Mouse (Mus musculus) liver, embryonic 14.5 days (tissue): Measurements from ENCODE around the gene Tef.

Experiments used
- CTCF ChIP-seq: IDR thresholded peaks from 2 replicates; pipeline ENCODE4 v1.5.1; 2016; ENCODE audit warnings: antibody characterized with exemption, low read depth, control low read depth
- EP300 ChIP-seq: IDR thresholded peaks from 2 replicates; pipeline ENCODE4 v1.6.1; 2016; ENCODE audit warnings: antibody characterized with exemption, low read depth

GRCm38 (mm10) chr15:81849104-81849503, 46.9 kb downstream of the Tef start:
- TF ChIP-seq CTCF: no peak
- no peak for TF ChIP-seq EP300
